Mouse (Mus musculus) erythroblast, embryonic 14.5 days (primary cell): ENCODE measurements around the gene Wrap53. TPM values are rescaled to one million over a fixed set of nuclear protein-coding genes. Genes with fewer than 3 reads are reported as not detected.
A peak's percentile ranks its signal among the peaks of the same experiment; 100 is the strongest.

ENCODE experiments used
- H3K27me3 ChIP-seq: 2 replicates; pipeline ENCODE4 v1.6.1; 2012; ENCODE audit warnings: inconsistent platforms; ENCODE audit not compliant: control insufficient read depth
- H3K36me3 ChIP-seq: 2 replicates; pipeline ENCODE4 v1.6.1; 2012; ENCODE audit warnings: mild to moderate bottlenecking, inconsistent platforms; ENCODE audit not compliant: control insufficient read depth
- H3K4me1 ChIP-seq: 2 replicates; pipeline ENCODE4 v1.6.1; 2012; ENCODE audit warnings: inconsistent platforms; ENCODE audit not compliant: control insufficient read depth
- H3K4me3 ChIP-seq: replicated peaks from 2 replicates; pipeline ENCODE3; 2012; ENCODE audit warnings: moderate library complexity, mild to moderate bottlenecking, inconsistent platforms
- H3K9me3 ChIP-seq: 2 replicates; pipeline ENCODE4 v1.6.1; 2012; ENCODE audit warnings: low read length, inconsistent platforms, mixed read lengths; ENCODE audit not compliant: control insufficient read depth
- GATA1 ChIP-seq: IDR thresholded peaks from 2 replicates; pipeline ENCODE4 v1.6.1; 2012; ENCODE audit warnings: low read length, inconsistent platforms, mixed read lengths
- TAL1 ChIP-seq: IDR thresholded peaks from 3 replicates; pipeline ENCODE4 v1.6.1; 2012; ENCODE audit warnings: low read length, inconsistent platforms, mixed read lengths
- polyA plus RNA-seq: library from polyadenylated mRNA; stranded (reverse); fragments of >175 nt; gene quantifications from 2 replicates; pipeline ENCODE4 v1.2.3, GENCODE M21; 2012

The Wrap53 gene
- polyA plus RNA-seq, 1 experiment = 3.8 TPM

DNA sequence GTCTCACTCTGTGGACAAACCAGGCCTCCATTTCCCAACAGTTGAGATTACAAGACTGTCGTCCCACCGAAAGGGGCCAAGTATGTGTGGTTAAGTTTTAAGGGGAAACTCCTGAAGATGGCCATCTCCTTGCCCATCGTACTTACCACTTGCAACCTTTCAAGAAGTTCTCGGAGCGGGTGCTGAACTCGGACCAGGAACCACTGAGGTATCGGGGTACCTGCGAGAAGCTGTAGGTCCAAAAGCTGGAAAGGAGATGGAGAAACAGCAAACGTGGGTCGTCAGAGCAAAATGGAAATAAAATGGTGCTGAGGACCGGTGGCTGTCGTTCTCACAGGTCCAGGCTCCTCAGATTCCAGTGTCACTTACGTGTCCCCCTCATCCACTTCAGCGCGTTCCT, 1.8 kb downstream of the Wrap53 start:
- peaks cover 74% of the 10 kb centered on the region for H3K4me1 ChIP-seq
- peak overlapping the region; percentile 85 for H3K4me3 ChIP-seq
- H3K9me3 ChIP-seq = no peaks in the 10 kb centered on the region
- peaks cover 58% of the 10 kb centered on the region for H3K36me3 ChIP-seq
- TF ChIP-seq GATA1 = no peak
- no peak for TF ChIP-seq TAL1
- H3K27me3 ChIP-seq = no peaks in the 10 kb centered on the region

DNA sequence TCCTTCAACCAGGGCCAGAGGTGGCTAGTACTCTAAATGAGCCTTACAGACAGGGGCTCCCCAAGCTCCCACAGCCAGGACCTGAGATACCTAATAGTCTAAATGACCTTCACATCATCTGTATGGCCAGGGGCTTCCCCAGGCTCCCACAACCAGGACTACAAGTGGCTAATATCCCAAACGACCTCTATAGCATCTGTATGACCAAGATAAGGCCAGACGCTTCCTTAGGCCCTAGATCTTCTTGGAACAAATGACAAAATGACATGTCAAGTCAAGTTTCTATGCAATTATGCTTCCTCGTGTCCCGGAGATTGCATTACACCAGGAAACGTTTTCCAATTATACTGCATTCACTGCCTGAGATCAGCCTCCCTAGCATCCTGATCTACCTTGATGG, 3.7 kb downstream of the Wrap53 start:
- Histone ChIP-seq H3K27me3 (no peaks in the 10 kb centered on the region), H3K4me3 (peak overlapping the region; percentile 85), H3K9me3 (no peaks in the 10 kb centered on the region), H3K36me3 (peaks cover 68% of the 10 kb centered on the region), H3K4me1 (peaks cover 78% of the 10 kb centered on the region)
- TF ChIP-seq TAL1 (peak; percentile 38; the same call in 1 of the 3 replicates), GATA1 (no peak)

DNA sequence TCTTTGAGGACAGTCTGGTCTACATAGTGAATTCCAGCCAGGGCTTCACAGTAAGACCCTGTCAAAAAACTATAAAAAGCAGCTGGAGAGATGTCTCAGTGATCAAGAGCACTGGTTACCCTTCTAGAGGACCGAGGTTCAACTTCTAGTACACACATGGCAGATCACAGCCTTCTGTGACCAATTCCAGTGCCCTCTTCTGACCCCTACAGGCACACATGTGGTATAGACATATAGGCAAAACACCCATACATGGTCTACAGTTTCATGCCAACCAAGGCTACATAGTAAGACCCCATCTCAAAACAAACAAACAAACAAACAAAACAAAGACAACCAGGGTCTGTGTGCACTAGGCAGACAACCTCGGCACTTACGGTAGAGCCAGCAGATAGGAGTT, 4.8 kb downstream of the Wrap53 start:
- H3K9me3 ChIP-seq = no peaks in the 10 kb centered on the region
- no peaks in the 10 kb centered on the region for H3K27me3 ChIP-seq
- H3K36me3 ChIP-seq = peaks cover 79% of the 10 kb centered on the region
- no peak overlapping the region for H3K4me3 ChIP-seq
- no peak for TF ChIP-seq TAL1
- no peak for TF ChIP-seq GATA1
- peaks cover 84% of the 10 kb centered on the region for H3K4me1 ChIP-seq

DNA sequence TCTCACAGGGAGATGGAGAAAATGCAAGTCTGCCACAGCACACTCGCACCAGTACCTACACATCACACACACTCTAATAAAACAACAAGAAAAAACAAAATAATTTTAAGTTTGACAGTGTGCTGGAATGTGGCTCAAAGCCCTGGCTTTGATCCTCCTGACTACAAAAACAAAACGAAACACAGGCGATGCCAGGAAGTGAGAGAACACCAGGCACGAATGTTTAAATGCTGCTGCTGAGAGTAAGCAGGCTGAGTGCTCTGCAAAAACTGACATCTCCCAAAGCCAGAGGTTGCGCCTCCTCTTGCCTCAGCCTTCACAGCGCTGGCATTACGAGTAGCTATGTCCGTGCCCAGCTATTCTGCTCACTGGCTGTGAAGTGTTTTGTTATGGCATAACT, 14.9 kb downstream of the Wrap53 start:
- peaks cover 18% of the 10 kb centered on the region for H3K27me3 ChIP-seq
- no peak overlapping the region for H3K4me3 ChIP-seq
- TF ChIP-seq GATA1 = no peak
- no peak for TF ChIP-seq TAL1
- no peaks in the 10 kb centered on the region; the same call in 1 of the 2 replicates for H3K9me3 ChIP-seq
- peaks cover 23% of the 10 kb centered on the region for H3K4me1 ChIP-seq
- peaks cover 94% of the 10 kb centered on the region for H3K36me3 ChIP-seq

DNA sequence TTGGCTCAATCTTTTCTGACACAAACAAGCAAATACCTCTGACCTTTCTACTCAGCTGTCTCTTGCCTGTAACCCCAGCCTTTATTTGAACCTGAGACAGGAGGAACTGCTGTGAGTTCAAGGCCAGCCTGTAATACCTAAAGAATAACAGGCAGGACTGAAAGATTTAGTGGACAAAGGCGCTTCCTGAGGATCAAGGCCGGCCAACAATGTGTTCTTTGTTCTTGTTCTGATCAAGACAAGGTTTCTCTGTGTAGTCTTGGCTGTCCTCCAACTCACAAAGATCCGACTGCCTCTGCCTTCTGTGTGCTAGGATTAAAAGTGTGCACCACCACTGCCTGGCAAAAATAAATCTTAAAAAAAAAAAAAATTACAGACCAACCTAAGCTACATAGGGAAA, 15.7 kb downstream of the Wrap53 start:
- H3K27me3 ChIP-seq = peaks cover 26% of the 10 kb centered on the region
- H3K4me3 ChIP-seq = no peak overlapping the region
- TF ChIP-seq TAL1 = no peak
- no peak for TF ChIP-seq GATA1
- peaks cover 17% of the 10 kb centered on the region for H3K4me1 ChIP-seq
- peaks cover 87% of the 10 kb centered on the region for H3K36me3 ChIP-seq
- no peaks in the 10 kb centered on the region; the same call in 1 of the 2 replicates for H3K9me3 ChIP-seq

DNA sequence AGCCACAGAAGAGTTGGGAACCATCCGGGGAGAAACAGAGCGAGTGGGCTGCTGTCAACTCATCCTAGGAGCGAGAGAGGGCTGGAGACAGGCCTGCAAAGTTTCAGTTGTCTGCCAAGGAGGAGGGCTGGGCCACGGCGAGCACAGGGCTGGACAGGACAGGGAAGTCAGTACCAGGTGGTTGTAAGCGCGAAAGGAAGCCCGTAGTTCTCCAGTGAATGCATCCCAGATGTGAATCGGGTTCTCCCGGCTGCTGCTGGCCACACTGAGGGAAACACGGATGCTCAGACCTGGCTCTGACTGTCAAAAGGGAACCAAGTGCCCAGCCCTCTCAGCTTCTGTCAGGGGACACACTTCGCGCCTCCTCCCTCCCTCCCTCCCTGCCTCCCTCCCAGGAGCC, 16.7 kb downstream of the Wrap53 start:
- Histone ChIP-seq H3K9me3 (no peaks in the 10 kb centered on the region; the same call in 1 of the 2 replicates), H3K4me3 (no peak overlapping the region), H3K4me1 (peaks cover 16% of the 10 kb centered on the region), H3K27me3 (peaks cover 36% of the 10 kb centered on the region), H3K36me3 (peaks cover 78% of the 10 kb centered on the region)
- TF ChIP-seq TAL1 (no peak), GATA1 (no peak)

DNA sequence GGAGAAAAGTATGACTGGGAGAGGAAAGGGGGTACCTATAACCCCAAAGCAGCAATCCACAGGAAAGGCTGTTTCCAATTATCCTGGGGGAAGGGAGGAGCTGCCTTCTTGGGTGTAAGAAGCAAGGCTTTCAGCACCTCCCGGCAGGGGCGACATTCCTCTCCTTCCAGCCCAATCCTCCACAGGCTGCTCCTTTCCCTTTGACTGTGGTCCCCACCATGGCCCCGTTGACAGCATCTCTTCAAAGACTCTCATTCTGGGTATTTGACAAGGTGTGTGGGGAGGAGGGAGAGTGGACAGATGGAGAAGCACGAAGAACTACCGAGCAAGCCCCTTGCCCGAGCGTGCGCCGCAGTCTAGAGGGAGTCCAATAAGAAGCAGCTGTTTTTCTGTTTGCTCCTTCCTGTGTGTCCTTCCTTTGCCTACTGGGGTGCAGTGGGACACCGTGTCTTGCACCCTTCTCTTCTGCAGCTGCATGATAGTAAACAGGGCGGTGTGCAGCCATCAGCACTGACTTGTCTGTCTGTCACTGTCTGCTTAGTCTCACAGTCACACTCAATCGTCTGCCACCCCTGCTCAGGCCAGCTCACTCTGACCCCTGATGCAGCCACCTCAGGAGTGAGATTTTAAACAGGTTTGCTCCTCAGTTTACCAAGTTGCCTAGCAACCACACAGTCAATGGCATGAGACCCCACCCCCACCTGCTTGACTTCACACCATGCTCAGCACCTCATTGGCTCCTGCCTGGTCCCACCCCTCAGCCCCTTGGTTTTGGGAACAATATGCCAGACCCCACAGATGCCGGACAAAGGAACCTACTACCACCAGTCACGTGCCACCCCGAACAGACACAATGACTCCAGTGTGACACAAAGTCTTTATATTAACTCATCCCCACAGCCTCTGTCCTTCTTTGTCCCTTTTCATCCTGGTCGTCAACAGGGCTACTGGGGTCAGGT, 18.9 kb downstream of the Wrap53 start:
- peaks cover 56% of the 10 kb centered on the region for H3K36me3 ChIP-seq
- peaks cover 54% of the 10 kb centered on the region for H3K27me3 ChIP-seq
- no peak overlapping the region for H3K4me3 ChIP-seq
- peaks cover 16% of the 10 kb centered on the region for H3K4me1 ChIP-seq
- no peak for TF ChIP-seq TAL1
- no peak for TF ChIP-seq GATA1
- no peaks in the 10 kb centered on the region; the same call in 1 of the 2 replicates for H3K9me3 ChIP-seq

DNA sequence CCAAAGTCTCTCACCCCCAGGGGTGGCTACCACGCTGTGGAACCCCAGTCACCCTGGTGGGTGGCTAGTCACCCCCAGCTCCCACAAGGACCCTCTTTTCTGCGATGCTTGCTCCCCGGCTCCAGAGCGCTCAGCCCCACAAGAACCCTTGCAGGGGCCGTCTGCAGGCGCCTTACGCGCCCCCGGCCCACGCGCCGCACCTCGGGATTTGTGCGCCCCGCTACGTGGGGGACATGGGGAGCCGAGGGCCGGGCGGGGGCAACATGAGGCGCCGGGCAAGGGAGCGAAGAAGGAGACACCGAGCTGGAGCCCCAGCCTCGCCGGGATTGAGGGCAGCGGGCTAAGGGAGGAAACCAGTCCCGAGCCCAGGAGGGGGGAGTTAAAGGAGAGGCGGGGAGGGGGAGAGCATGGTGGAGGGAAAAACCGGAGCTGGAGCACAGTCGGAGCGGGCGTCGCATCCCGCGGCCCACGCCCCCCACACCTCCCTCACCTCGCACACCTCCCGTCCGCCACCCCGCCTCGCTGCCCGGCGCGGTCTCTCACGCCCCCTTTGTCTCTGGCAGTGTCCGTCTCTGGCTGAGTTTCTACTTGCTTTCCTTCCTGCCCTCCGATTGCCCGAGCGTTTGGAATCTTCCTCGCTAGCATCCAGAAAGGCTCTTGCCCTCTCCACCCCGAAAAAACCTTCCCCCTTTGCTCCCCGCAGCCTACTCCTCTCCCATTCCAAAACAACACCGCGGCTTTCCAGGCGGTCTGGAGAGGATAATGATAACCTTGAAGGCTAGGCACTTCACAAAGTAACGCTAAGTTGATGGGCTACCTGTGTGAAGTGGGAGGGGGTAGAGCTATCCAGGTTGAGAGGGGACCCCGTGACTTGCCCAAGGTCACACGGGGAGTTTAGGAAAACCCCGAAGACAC, 19.9 kb downstream of the Wrap53 start, which contains the start of gene Efnb3:
Gene Efnb3, minus strand, starts transcription at position 355 of the 915 bp plus-strand sequence.
- H3K36me3 ChIP-seq = peaks cover 46% of the 10 kb centered on the region
- H3K4me1 ChIP-seq = peaks cover 14% of the 10 kb centered on the region
- TF ChIP-seq TAL1 (no peak), GATA1 (no peak)
- peaks cover 57% of the 10 kb centered on the region for H3K27me3 ChIP-seq
- H3K4me3 ChIP-seq = no peak within 1 kb of the TSS
- no peaks in the 10 kb centered on the region; the same call in 1 of the 2 replicates for H3K9me3 ChIP-seq
